Mouse (Mus musculus) heart, postnatal 10 days (tissue): ENCODE results near the gene Chrna3. TPM values are rescaled to one million over a fixed set of nuclear protein-coding genes. Genes with fewer than 3 reads are reported as not detected.
A peak's percentile ranks its signal among the peaks of the same experiment; 100 is the strongest.

Experiments used
- DNase-seq, 2 experiments: peaks; one replicate each; pipeline ENCODE4 v3.0.0; 2021
- intact Hi-C: fragments of 180-260 bp; cut with DNase I; formaldehyde crosslinking; loops from one replicate; pipeline ENCODE4 v1.15.1; 2025
- total RNA-seq, 2 experiments: library from RNA; stranded (reverse); gene quantifications; 2 replicates each; pipeline ENCODE4 v1.2.3; 2021

Chrna3 gene
- not detected for total RNA-seq

- DNase-seq, result peak in 1 of 2 experiments; percentile 9
Measured at GRCm38 (mm10) chr9:55026275-55026663, at the start of gene Chrna3. Gene Chrna3 (minus strand): TSS chr9:55026562.

GRCm38 (mm10) chr9:55067965-55068265 is 41.6 kb upstream of the Chrna3 start:
- intact Hi-C loops, result no loop called here
- no peak for DNase-seq

More at GRCm38 (mm10) chr9:55026275-55026663, at the start of gene Chrna3:
- intact Hi-C loops, result loop anchor here (10.0 kb wide), 1 partner anchor 369 kb away; no protein-coding TSS in a partner anchor

- DNase-seq, result no peak
- intact Hi-C loops, result no loop called here
Measured at GRCm38 (mm10) chr9:55067260-55067964, 41.0 kb upstream of the Chrna3 start.

GRCm38 (mm10) chr9:55065241-55065640 is 38.9 kb upstream of the Chrna3 start:
- intact Hi-C loops, result no loop called here
- no peak for DNase-seq

- no peak for DNase-seq
- intact Hi-C loops, result no loop called here
Measured at GRCm38 (mm10) chr9:55058067-55058466, 31.7 kb upstream of the Chrna3 start.

- intact Hi-C loops, result no loop called here
- DNase-seq, result no peak
Measured at GRCm38 (mm10) chr9:55055386-55055930, 29.1 kb upstream of the Chrna3 start.

GRCm38 (mm10) chr9:55048211-55048880 is 22.0 kb upstream of the Chrna3 start, which contains the start of gene Chrnb4:
Gene Chrnb4 (minus strand): TSS chr9:55048779.
- intact Hi-C loops, result no loop called here
- DNase-seq, result no peak

- no peak for DNase-seq
- intact Hi-C loops, result loop anchor here (2.0 kb wide), 1 partner anchor 64 kb away; no protein-coding TSS in a partner anchor
Measured at GRCm38 (mm10) chr9:55046764-55047163, 20.4 kb upstream of the Chrna3 start.

- no peak for DNase-seq
- intact Hi-C loops, result no loop called here
Measured at GRCm38 (mm10) chr9:55045001-55045400, 18.6 kb upstream of the Chrna3 start.

GRCm38 (mm10) chr9:55043688-55044087 is 17.3 kb upstream of the Chrna3 start:
- DNase-seq, result no peak
- intact Hi-C loops, result no loop called here

GRCm38 (mm10) chr9:55041389-55041788 is 15.0 kb upstream of the Chrna3 start:
- intact Hi-C loops, result no loop called here
- no peak for DNase-seq

- DNase-seq, result no peak
- intact Hi-C loops, result no loop called here
Measured at GRCm38 (mm10) chr9:55039983-55040382, 13.6 kb upstream of the Chrna3 start.

GRCm38 (mm10) chr9:55038948-55039347 is 12.6 kb upstream of the Chrna3 start:
- intact Hi-C loops, result no loop called here
- no peak for DNase-seq

- no peak for DNase-seq
- intact Hi-C loops, result no loop called here
Measured at GRCm38 (mm10) chr9:55031435-55032167, 5.2 kb upstream of the Chrna3 start.

GRCm38 (mm10) chr9:55025534-55026274 is 658 bp downstream of the Chrna3 start:
- no peak for DNase-seq
- intact Hi-C loops, result loop anchor here (2.0 to 10.0 kb wide), 2 partner anchors 285 to 369 kb away; no protein-coding TSS in a partner anchor

- peak; percentile 71 to 90 for DNase-seq
- intact Hi-C loops, result loop anchor here (1.0 to 10.0 kb wide), 3 partner anchors 86 to 371 kb away; no protein-coding TSS in a partner anchor
Measured at GRCm38 (mm10) chr9:55023902-55024583, 2.3 kb downstream of the Chrna3 start.

GRCm38 (mm10) chr9:55023326-55023725 is 3.0 kb downstream of the Chrna3 start:
- intact Hi-C loops, result loop anchor here (10.0 kb wide), 1 partner anchor 371 kb away; no protein-coding TSS in a partner anchor

GRCm38 (mm10) chr9:55016926-55017325 is 9.4 kb downstream of the Chrna3 start:
- DNase-seq, result no peak
- intact Hi-C loops, result no loop called here

More at GRCm38 (mm10) chr9:55023326-55023725, 3.0 kb downstream of the Chrna3 start:
- no peak for DNase-seq

- no peak for DNase-seq
- intact Hi-C loops, result no loop called here
Measured at GRCm38 (mm10) chr9:55010588-55011350, 15.6 kb downstream of the Chrna3 start.
